Mouse (Mus musculus) urinary bladder, adult 2 months (tissue): ENCODE results near the gene Rgs10. TPM values are rescaled to one million over a fixed set of nuclear protein-coding genes. Genes with fewer than 3 reads are reported as not detected.

ENCODE experiments used
- DNase-seq: peaks from one replicate; pipeline ENCODE4 v3.0.0; 2022; ENCODE audit warnings: low spot score
- polyA plus RNA-seq: library from polyadenylated mRNA; depleted of rRNA; stranded (reverse); fragments of >200 nt; gene quantifications from 2 replicates; pipeline ENCODE4 v1.2.3, GENCODE M21; 2012; rRNA removed

The Rgs10 gene
- 35.7 and 36.2 TPM in 2 replicates for polyA plus RNA-seq

GRCm38 (mm10) chr7:128417930-128418779 lies at the start of gene Rgs10:
Rgs10 (minus strand) TSS chr7:128418758.
- DNase-seq = peak; percentile 60

GRCm38 (mm10) chr7:128462406-128462805 lies 43.8 kb upstream of the Rgs10 start:
- DNase-seq = no peak

- peak; percentile 90 for DNase-seq
Observed at GRCm38 (mm10) chr7:128461285-128462215, 43.0 kb upstream of the Rgs10 start, which contains the start of gene Tial1. Tial1 (minus strand) TSS chr7:128461717.

GRCm38 (mm10) chr7:128460865-128461228 lies 42.3 kb upstream of the Rgs10 start:
- DNase-seq = no peak

- DNase-seq = peak; percentile 36
Observed at GRCm38 (mm10) chr7:128460131-128460864, 41.7 kb upstream of the Rgs10 start.

GRCm38 (mm10) chr7:128459791-128460130 lies 41.2 kb upstream of the Rgs10 start:
- DNase-seq = no peak

GRCm38 (mm10) chr7:128458011-128458410 lies 39.5 kb upstream of the Rgs10 start:
- DNase-seq = no peak

- no peak for DNase-seq
Observed at GRCm38 (mm10) chr7:128452731-128453130, 34.2 kb upstream of the Rgs10 start.

GRCm38 (mm10) chr7:128440584-128440983 lies 22.0 kb upstream of the Rgs10 start:
- DNase-seq = no peak

GRCm38 (mm10) chr7:128439251-128439650 lies 20.7 kb upstream of the Rgs10 start:
- no peak for DNase-seq

- no peak for DNase-seq
Observed at GRCm38 (mm10) chr7:128438131-128438530, 19.6 kb upstream of the Rgs10 start.

- DNase-seq = no peak
Observed at GRCm38 (mm10) chr7:128433213-128433612, 14.7 kb upstream of the Rgs10 start.

- no peak for DNase-seq
Observed at GRCm38 (mm10) chr7:128432574-128432973, 14.0 kb upstream of the Rgs10 start.

- no peak for DNase-seq
Observed at GRCm38 (mm10) chr7:128422491-128422890, 3.9 kb upstream of the Rgs10 start.

GRCm38 (mm10) chr7:128421701-128422100 lies 3.1 kb upstream of the Rgs10 start:
- DNase-seq = no peak

- no peak for DNase-seq
Observed at GRCm38 (mm10) chr7:128419690-128420089, 1.1 kb upstream of the Rgs10 start.

- DNase-seq = no peak
Observed at GRCm38 (mm10) chr7:128417226-128417929, 1.2 kb downstream of the Rgs10 start.

GRCm38 (mm10) chr7:128416664-128417063 lies 1.9 kb downstream of the Rgs10 start:
- DNase-seq = no peak

GRCm38 (mm10) chr7:128414433-128414832 lies 4.1 kb downstream of the Rgs10 start:
- no peak for DNase-seq

GRCm38 (mm10) chr7:128412071-128412833 lies 6.3 kb downstream of the Rgs10 start:
- DNase-seq = no peak
